14 mouse cellular contexts compared by ENCODE assay signal in genomic region chr2:153147236-153147635, GRCm38 (mm10). TPM values are rescaled to one million over a fixed set of nuclear protein-coding genes. Genes with fewer than 3 reads are reported as not detected.
DNase-seq lines count a peak whose midpoint lies in the region; ATAC-seq and TF ChIP-seq lines count a peak whose summit lies in the region.
"Had no signal": no experiment of that assay in that cellular context is flagged by ENCODE, and none has a peak within 500 bp of the region (broad histone marks: within the 10 kb centered on the region; RNA-seq: fewer than 3 reads in every experiment).

No protein-coding gene starts in this region.

- no peak for TF ChIP-seq POLR2A in bone marrow macrophage, adult 2 months (IDR thresholded peaks at IDR 0.05; ENCODE audit: borderline replicate concordance, low read depth, low read length)
- no peak for TF ChIP-seq POLR2A in myocyte (IDR thresholded peaks at IDR 0.05; ENCODE audit: insufficient read length, low read depth)

- 57% methylated on average over 3 of the region's 3 CpGs for WGBS in liver, postnatal 0 days (ENCODE audit: insufficient replicate concordance)
- 82% methylated on average over 3 of the region's 3 CpGs for WGBS in hindbrain, postnatal 0 days
- 81% methylated on average over 3 of the region's 3 CpGs for WGBS in forebrain, embryonic 11.5 days

- no peak overlapping the region for H3K4me2 ChIP-seq in liver, postnatal 0 days (ENCODE audit: low read depth, low read length)
- no peak overlapping the region for H3K4me2 ChIP-seq in myocyte (ENCODE audit: low read depth)
- no peak overlapping the region for H3K4me2 ChIP-seq in hindbrain, postnatal 0 days (ENCODE audit: low read depth, low read length)
- no peak overlapping the region for H3K4me2 ChIP-seq in forebrain, embryonic 11.5 days (ENCODE audit: low read depth, low read length, severe bottlenecking)
- H3K4me2 ChIP-seq: embryonic facial prominence, embryonic 12.5 days; forebrain, embryonic 12.5 days; hindbrain, embryonic 13.5 days; intestine, embryonic 15.5 days had no signal

- H3K36me3 ChIP-seq in liver, postnatal 0 days (replicated peaks; ENCODE audit: insufficient read depth, low read length), result 0 out of 2 replicates have a peak, but pooled peaks cover 4% of the 10 kb centered on the region
- no peaks in the 10 kb centered on the region for H3K36me3 ChIP-seq in myocyte (ENCODE audit: control insufficient read depth, insufficient read depth)
- H3K36me3 ChIP-seq in hindbrain, postnatal 0 days (ENCODE audit: insufficient read depth, low read length), result no peaks in the 10 kb centered on the region
- H3K36me3 ChIP-seq in forebrain, embryonic 11.5 days (ENCODE audit: control insufficient read depth, insufficient read depth, low read length), result no peaks in the 10 kb centered on the region
- H3K36me3 ChIP-seq: embryonic facial prominence, embryonic 12.5 days; forebrain, embryonic 12.5 days; G1E; heart, embryonic 10.5 days; hindbrain, embryonic 13.5 days; intestine, embryonic 15.5 days had no signal

- H3K27me3 ChIP-seq in liver, postnatal 0 days (ENCODE audit: insufficient read depth, low read length), result no peaks in the 10 kb centered on the region
- peaks cover 6% of the 10 kb centered on the region for H3K27me3 ChIP-seq in myocyte (ENCODE audit: control insufficient read depth, insufficient read depth, insufficient read length)
- no peaks in the 10 kb centered on the region for H3K27me3 ChIP-seq in hindbrain, postnatal 0 days (ENCODE audit: insufficient read depth, low read length)
- no peaks in the 10 kb centered on the region for H3K27me3 ChIP-seq in forebrain, embryonic 11.5 days (ENCODE audit: control insufficient read depth, insufficient read depth, low read length)
- H3K27me3 ChIP-seq: intestine, embryonic 15.5 days had no signal

- no peak overlapping the region for H3K27ac ChIP-seq in liver, postnatal 0 days (ENCODE audit: low read depth)
- peak overlapping the region; percentile 92 for H3K27ac ChIP-seq in bone marrow macrophage, adult 2 months (ENCODE audit: insufficient read depth, low read depth, low read length)
- no peak overlapping the region for H3K27ac ChIP-seq in hindbrain, postnatal 0 days
- no peak overlapping the region for H3K27ac ChIP-seq in forebrain, embryonic 11.5 days (ENCODE audit: low read depth, low read length)
- H3K27ac ChIP-seq: embryonic facial prominence, embryonic 12.5 days; forebrain, embryonic 12.5 days; heart, embryonic 10.5 days; hindbrain, embryonic 13.5 days; intestine, embryonic 15.5 days had no signal

- no peak overlapping the region for H3ac ChIP-seq in myocyte (ENCODE audit: control insufficient read depth, insufficient read length)

- H3K79me2 ChIP-seq in myocyte (ENCODE audit: control insufficient read depth, insufficient read depth), result no peaks in the 10 kb centered on the region

- DNase-seq in liver, postnatal 0 days, result no peak
- DNase-seq in liver, result no peak
- DNase-seq in frontal cortex, postnatal 25 days (ENCODE audit: low spot score in 2 of 2), result no peak
- no peak for DNase-seq in hindbrain, postnatal 0 days (ENCODE audit: low spot score)
- DNase-seq in forebrain, embryonic 11.5 days (ENCODE audit: low spot score), result no peak

- peak; percentile 29; the same call in 1 of the 2 replicates for ATAC-seq in liver, postnatal 0 days
- peak; percentile 30 for ATAC-seq in megakaryocyte, adult 5-6 weeks (ENCODE audit: poor library complexity, severe bottlenecking)
- no peak for ATAC-seq in hindbrain, postnatal 0 days
- no peak for ATAC-seq in forebrain, embryonic 11.5 days (replicated peaks; ENCODE audit: low FRiP score)

- no peak overlapping the region for H3K4me3 ChIP-seq in liver, postnatal 0 days (ENCODE audit: low read depth, low read length)
- peak overlapping the region; percentile 1; the same call in 1 of the 2 replicates for H3K4me3 ChIP-seq in bone marrow macrophage, adult 2 months (ENCODE audit: insufficient read depth, low read length)
- no peak overlapping the region for H3K4me3 ChIP-seq in myocyte
- no peak overlapping the region for H3K4me3 ChIP-seq in hindbrain, postnatal 0 days (ENCODE audit: low read length)
- H3K4me3 ChIP-seq in forebrain, embryonic 11.5 days (ENCODE audit: low read depth, low read length), result no peak overlapping the region
- H3K4me3 ChIP-seq: embryonic facial prominence, embryonic 12.5 days; forebrain, embryonic 12.5 days; heart, embryonic 10.5 days; hindbrain, embryonic 13.5 days; intestine, embryonic 15.5 days had no signal

- no peak overlapping the region for H3K9ac ChIP-seq in liver, postnatal 0 days (replicated peaks)
- H3K9ac ChIP-seq in hindbrain, postnatal 0 days (replicated peaks; ENCODE audit: low read length), result no peak overlapping the region
- H3K9ac ChIP-seq in forebrain, embryonic 11.5 days (ENCODE audit: low read length), result no peak overlapping the region
- H3K9ac ChIP-seq: embryonic facial prominence, embryonic 12.5 days; forebrain, embryonic 12.5 days; hindbrain, embryonic 13.5 days; intestine, embryonic 15.5 days had no signal

- no peak for TF ChIP-seq EP300 in liver, postnatal 0 days (IDR thresholded peaks at IDR 0.05; ENCODE audit: low read depth)

- H3K9me3 ChIP-seq in liver, postnatal 0 days (ENCODE audit: low read length), result no peaks in the 10 kb centered on the region
- H3K9me3 ChIP-seq in hindbrain, postnatal 0 days (ENCODE audit: low read length), result no peaks in the 10 kb centered on the region
- H3K9me3 ChIP-seq in forebrain, embryonic 11.5 days (ENCODE audit: control insufficient read depth, low read length), result no peaks in the 10 kb centered on the region
- H3K9me3 ChIP-seq: embryonic facial prominence, embryonic 12.5 days; forebrain, embryonic 12.5 days; G1E; heart, embryonic 10.5 days; hindbrain, embryonic 13.5 days; intestine, embryonic 15.5 days had no signal

- no peaks in the 10 kb centered on the region for H3K4me1 ChIP-seq in liver, postnatal 0 days (ENCODE audit: insufficient read depth)
- H3K4me1 ChIP-seq in bone marrow macrophage, adult 2 months (ENCODE audit: control insufficient read depth, insufficient read depth, low read length), result peaks cover 31% of the 10 kb centered on the region
- no peaks in the 10 kb centered on the region for H3K4me1 ChIP-seq in hindbrain, postnatal 0 days (ENCODE audit: insufficient read depth, low read length)
- no peaks in the 10 kb centered on the region for H3K4me1 ChIP-seq in forebrain, embryonic 11.5 days (replicated peaks; ENCODE audit: control insufficient read depth, insufficient read depth, low read length)
- H3K4me1 ChIP-seq: embryonic facial prominence, embryonic 12.5 days; forebrain, embryonic 12.5 days; intestine, embryonic 15.5 days had no signal

- no peak for TF ChIP-seq CTCF in liver, postnatal 0 days (IDR thresholded peaks at IDR 0.05; ENCODE audit: low read depth)
- TF ChIP-seq CTCF in bone marrow macrophage, adult 2 months (IDR thresholded peaks at IDR 0.05; ENCODE audit: low read depth, low read length), result no peak
- no peak for TF ChIP-seq CTCF in hindbrain, postnatal 0 days (IDR thresholded peaks at IDR 0.05; ENCODE audit: low read depth)

TF ChIP-seq in myocyte, 11 proteins besides CTCF, POLR2A, EP300 and RAD21:
- TF ChIP-seq TCF3 (IDR thresholded peaks at IDR 0.05; ENCODE audit: insufficient read length, low read depth), result no peak
- peak; percentile 6 for TF ChIP-seq USF1 (IDR thresholded peaks at IDR 0.05; ENCODE audit: low read depth)

RNA-seq across cellular contexts. Expression of gene Tm9sf4, which starts 13.9 kb away (rescaled TPM):
- polyA plus RNA-seq in liver, postnatal 0 days (2015; fragmentation: Nextera tagmentation; extraction: Ambion mirVana), result 24.4 and 24.7 TPM in 2 replicates
- polyA plus RNA-seq in bone marrow macrophage, adult 2 months (2012; ENCODE audit: insufficient read depth, insufficient read length, missing spikeins), result 68.7 and 73.5 TPM in 2 replicates
- 50.1 and 56.9 TPM in 2 replicates for total RNA-seq in megakaryocyte, adult 5-6 weeks (2015)
- 78.7 and 85.5 TPM in 2 replicates for total RNA-seq in megakaryocyte, adult 5-6 weeks (2017)
- 55.4 TPM for polyA plus RNA-seq in myocyte (2012; fragmentation: generic; extraction: Trizol)
- 61.4 and 70.4 TPM in 2 replicates for total RNA-seq in hindbrain, postnatal 0 days (2014; rRNA removed)
- polyA plus RNA-seq in hindbrain, postnatal 0 days (2015; fragmentation: Nextera tagmentation; extraction: Ambion mirVana), result 73.0 and 80.0 TPM in 2 replicates
- 71.8 and 79.4 TPM in 2 replicates for polyA plus RNA-seq in forebrain, embryonic 11.5 days (2014; fragmentation: Nextera tagmentation; extraction: Ambion mirVana)

RNA-seq across cellular contexts. Expression of gene Hck, which starts 39.0 kb away (rescaled TPM):
- polyA plus RNA-seq in liver, postnatal 0 days (2015; fragmentation: Nextera tagmentation; extraction: Ambion mirVana), result 13.3 and 14.0 TPM in 2 replicates
- 128 and 146 TPM in 2 replicates for polyA plus RNA-seq in bone marrow macrophage, adult 2 months (2012; ENCODE audit: insufficient read depth, insufficient read length, missing spikeins)
- total RNA-seq in megakaryocyte, adult 5-6 weeks (2015), result 207 and 212 TPM in 2 replicates
- 279 and 282 TPM in 2 replicates for total RNA-seq in megakaryocyte, adult 5-6 weeks (2017)
- polyA plus RNA-seq in myocyte (2012; fragmentation: generic; extraction: Trizol), result 0.10 TPM
- 12.2 and 17.0 TPM in 2 replicates for total RNA-seq in hindbrain, postnatal 0 days (2014; rRNA removed)
- polyA plus RNA-seq in hindbrain, postnatal 0 days (2015; fragmentation: Nextera tagmentation; extraction: Ambion mirVana), result 8.6 and 8.7 TPM in 2 replicates
- 1.8 TPM in 2 replicates for polyA plus RNA-seq in forebrain, embryonic 11.5 days (2014; fragmentation: Nextera tagmentation; extraction: Ambion mirVana)
- polyA plus RNA-seq: G1E had no signal

Comparison
In these comparisons a context has a peak if more than half of its experiments do, and no peak if none do; other contexts are left out.
1. ATAC-seq: peak in liver, postnatal 0 days (single experiment) and megakaryocyte, adult 5-6 weeks (single experiment); none in hindbrain, postnatal 0 days (single experiment) and forebrain, embryonic 11.5 days (single experiment).